Mouse (Mus musculus) MEL-GATA-1-ER (cell line): ENCODE results near the gene Sgms2.

Source experiments
- DNase-seq: peaks from one replicate; pipeline ENCODE4 v3.0.0-alpha.2; 2012; ENCODE audit warnings: low read depth; ENCODE audit errors: extremely low read depth

The Sgms2 gene

GRCm38 (mm10) chr3:131488403-131488802 is 2.8 kb downstream of the Sgms2 start:
- no peak for DNase-seq

GRCm38 (mm10) chr3:131485388-131485787 is 5.8 kb downstream of the Sgms2 start:
- no peak for DNase-seq

- DNase-seq = no peak
These were observed 7.6 kb downstream of the Sgms2 start for GRCm38 (mm10) chr3:131483650-131484049.

GRCm38 (mm10) chr3:131481976-131482712 is 9.1 kb downstream of the Sgms2 start:
- DNase-seq = no peak

- DNase-seq = no peak
These were observed 10.6 kb downstream of the Sgms2 start for GRCm38 (mm10) chr3:131480659-131481058.

GRCm38 (mm10) chr3:131479415-131479814 is 11.8 kb downstream of the Sgms2 start:
- DNase-seq = no peak

GRCm38 (mm10) chr3:131476002-131476401 is 15.2 kb downstream of the Sgms2 start:
- DNase-seq = no peak

- no peak for DNase-seq
These were observed 16.7 kb downstream of the Sgms2 start for GRCm38 (mm10) chr3:131474526-131474925.

GRCm38 (mm10) chr3:131473496-131473895 is 17.7 kb downstream of the Sgms2 start:
- DNase-seq = no peak

- no peak for DNase-seq
These were observed 19.4 kb downstream of the Sgms2 start for GRCm38 (mm10) chr3:131471836-131472235.

- DNase-seq = no peak
These were observed 19.8 kb downstream of the Sgms2 start for GRCm38 (mm10) chr3:131471435-131471834.

- no peak for DNase-seq
These were observed 20.4 kb downstream of the Sgms2 start for GRCm38 (mm10) chr3:131470837-131471236.

- no peak for DNase-seq
These were observed 21.6 kb downstream of the Sgms2 start for GRCm38 (mm10) chr3:131469636-131470035.

GRCm38 (mm10) chr3:131466371-131466770 is 24.8 kb downstream of the Sgms2 start:
- DNase-seq = no peak

GRCm38 (mm10) chr3:131465536-131466260 is 25.5 kb downstream of the Sgms2 start:
- DNase-seq = no peak

- no peak for DNase-seq
These were observed 118.2 kb downstream of the Sgms2 start for GRCm38 (mm10) chr3:131372996-131373395.

- no peak for DNase-seq
These were observed 122.5 kb downstream of the Sgms2 start for GRCm38 (mm10) chr3:131368678-131369077.

- DNase-seq = no peak
These were observed 123.8 kb downstream of the Sgms2 start for GRCm38 (mm10) chr3:131367452-131367851.

GRCm38 (mm10) chr3:131364632-131365446 is 126.4 kb downstream of the Sgms2 start:
- no peak for DNase-seq

GRCm38 (mm10) chr3:131364194-131364593 is 127.0 kb downstream of the Sgms2 start:
- no peak for DNase-seq

- no peak for DNase-seq
These were observed 127.6 kb downstream of the Sgms2 start for GRCm38 (mm10) chr3:131363602-131364001.

GRCm38 (mm10) chr3:131361960-131362359 is 129.3 kb downstream of the Sgms2 start:
- no peak for DNase-seq
